Mouse (Mus musculus): Measurements from ENCODE around the gene Glt6d1. TPM values are rescaled to one million over a fixed set of nuclear protein-coding genes. Genes with fewer than 3 reads are reported as not detected.

Gene Glt6d1
- total and polyA plus RNA-seq, 3 experiments: not detected

Other genes starting within 250 kb of the Glt6d1 start
- 17.6 and 24.0 TPM in 2 replicates for gene Mamdc4, start 241.0 kb downstream of the Glt6d1 start, total RNA-seq (2012; rRNA removed)
- 10 to 100 TPM in 1 of 2 experiments, not detected in 1; 21.6 TPM for gene Mamdc4, start 241.0 kb downstream of the Glt6d1 start, polyA plus RNA-seq (2012; ENCODE audit: insufficient read depth in 1 of 2, insufficient read length in 2 of 2, low read depth in 1 of 2, low replicate concordance in 2 of 2, missing spikeins in 1 of 2)
- 34.7 and 47.0 TPM in 2 replicates for gene Phpt1, start 240.6 kb downstream of the Glt6d1 start, total RNA-seq (2012; rRNA removed)
- gene Phpt1, start 240.6 kb downstream of the Glt6d1 start, polyA plus RNA-seq (2012; ENCODE audit: insufficient read depth in 1 of 2, insufficient read length in 2 of 2, low read depth in 1 of 2, low replicate concordance in 2 of 2, missing spikeins in 1 of 2): 10 to 100 TPM in 1 of 2 experiments, not detected in 1; 73.7 TPM
- gene Ajm1, start 234.1 kb downstream of the Glt6d1 start, total RNA-seq (2012; rRNA removed): 0.04 and 0.07 TPM in 2 replicates
- under 1 TPM in 1 of 2 experiments, not detected in 1; 0.32 TPM for gene Ajm1, start 234.1 kb downstream of the Glt6d1 start, polyA plus RNA-seq (2012; ENCODE audit: insufficient read depth in 1 of 2, insufficient read length in 2 of 2, low read depth in 1 of 2, low replicate concordance in 2 of 2, missing spikeins in 1 of 2)
- gene Rabl6, start 207.3 kb downstream of the Glt6d1 start, total RNA-seq (2012; rRNA removed): 66.1 and 76.9 TPM in 2 replicates
- 100 to 1,000 TPM in 1 of 2 experiments, 10 to 100 TPM in 1; 84.7 to 104 TPM for gene Rabl6, start 207.3 kb downstream of the Glt6d1 start, polyA plus RNA-seq (2012; ENCODE audit: insufficient read depth in 1 of 2, insufficient read length in 2 of 2, low read depth in 1 of 2, low replicate concordance in 2 of 2, missing spikeins in 1 of 2)
- gene Ccdc183, start 198.2 kb downstream of the Glt6d1 start, total RNA-seq (2012; rRNA removed): 0.04 TPM in 1 of 2 replicates, not detected in the other
- under 1 TPM in 1 of 2 experiments, not detected in 1; 0.26 TPM for gene Ccdc183, start 198.2 kb downstream of the Glt6d1 start, polyA plus RNA-seq (2012; ENCODE audit: insufficient read depth in 1 of 2, insufficient read length in 2 of 2, low read depth in 1 of 2, low replicate concordance in 2 of 2, missing spikeins in 1 of 2)
- gene Tmem141, start 193.8 kb downstream of the Glt6d1 start, total RNA-seq (2012; rRNA removed): 10.9 and 11.9 TPM in 2 replicates
- gene Tmem141, start 193.8 kb downstream of the Glt6d1 start, polyA plus RNA-seq (2012; ENCODE audit: insufficient read depth in 1 of 2, insufficient read length in 2 of 2, low read depth in 1 of 2, low replicate concordance in 2 of 2, missing spikeins in 1 of 2): 10 to 100 TPM in 1 of 2 experiments, not detected in 1; 25.3 TPM
- not detected in 2 replicates for gene Fcna, start 187.8 kb downstream of the Glt6d1 start, total RNA-seq (2012; rRNA removed)
- under 1 TPM in 1 of 2 experiments, not detected in 1; 0.21 TPM for gene Fcna, start 187.8 kb downstream of the Glt6d1 start, polyA plus RNA-seq (2012; ENCODE audit: insufficient read depth in 1 of 2, insufficient read length in 2 of 2, low read depth in 1 of 2, low replicate concordance in 2 of 2, missing spikeins in 1 of 2)
- not detected in 2 replicates for gene Lcn8, start 162.7 kb downstream of the Glt6d1 start, total RNA-seq (2012; rRNA removed)
- gene Lcn8, start 162.7 kb downstream of the Glt6d1 start, polyA plus RNA-seq (2012; ENCODE audit: insufficient read depth in 1 of 2, insufficient read length in 2 of 2, low read depth in 1 of 2, low replicate concordance in 2 of 2, missing spikeins in 1 of 2): not detected
- gene Lcn5, start 157.9 kb downstream of the Glt6d1 start, total RNA-seq (2012; rRNA removed): not detected in 2 replicates
- not detected for gene Lcn5, start 157.9 kb downstream of the Glt6d1 start, polyA plus RNA-seq (2012; ENCODE audit: insufficient read depth in 1 of 2, insufficient read length in 2 of 2, low read depth in 1 of 2, low replicate concordance in 2 of 2, missing spikeins in 1 of 2)
- not detected in 2 replicates for gene Lcn6, start 139.1 kb downstream of the Glt6d1 start, total RNA-seq (2012; rRNA removed)
- not detected for gene Lcn6, start 139.1 kb downstream of the Glt6d1 start, polyA plus RNA-seq (2012; ENCODE audit: insufficient read depth in 1 of 2, insufficient read length in 2 of 2, low read depth in 1 of 2, low replicate concordance in 2 of 2, missing spikeins in 1 of 2)
- not detected in 2 replicates for gene Lcn10, start 133.1 kb downstream of the Glt6d1 start, total RNA-seq (2012; rRNA removed)
- not detected for gene Lcn10, start 133.1 kb downstream of the Glt6d1 start, polyA plus RNA-seq (2012; ENCODE audit: insufficient read depth in 1 of 2, insufficient read length in 2 of 2, low read depth in 1 of 2, low replicate concordance in 2 of 2, missing spikeins in 1 of 2)
- gene Obp2a, start 115.8 kb downstream of the Glt6d1 start, total RNA-seq (2012; rRNA removed): not detected in 2 replicates
- gene Obp2a, start 115.8 kb downstream of the Glt6d1 start, polyA plus RNA-seq (2012; ENCODE audit: insufficient read depth in 1 of 2, insufficient read length in 2 of 2, low read depth in 1 of 2, low replicate concordance in 2 of 2, missing spikeins in 1 of 2): not detected
- not detected in 2 replicates for gene Bmyc, start 109.1 kb downstream of the Glt6d1 start, total RNA-seq (2012; rRNA removed)
- gene Bmyc, start 109.1 kb downstream of the Glt6d1 start, polyA plus RNA-seq (2012; ENCODE audit: insufficient read depth in 1 of 2, insufficient read length in 2 of 2, low read depth in 1 of 2, low replicate concordance in 2 of 2, missing spikeins in 1 of 2): not detected
- gene Obp2b, start 78.8 kb downstream of the Glt6d1 start, total RNA-seq (2012; rRNA removed): not detected in 2 replicates
- not detected for gene Obp2b, start 78.8 kb downstream of the Glt6d1 start, polyA plus RNA-seq (2012; ENCODE audit: insufficient read depth in 1 of 2, insufficient read length in 2 of 2, low read depth in 1 of 2, low replicate concordance in 2 of 2, missing spikeins in 1 of 2)
- gene Lcn3, start 50.3 kb downstream of the Glt6d1 start, total RNA-seq (2012; rRNA removed): not detected in 2 replicates
- gene Lcn3, start 50.3 kb downstream of the Glt6d1 start, polyA plus RNA-seq (2012; ENCODE audit: insufficient read depth in 1 of 2, insufficient read length in 2 of 2, low read depth in 1 of 2, low replicate concordance in 2 of 2, missing spikeins in 1 of 2): not detected
- gene Lcn11, start 38.8 kb downstream of the Glt6d1 start, total RNA-seq (2012; rRNA removed): not detected in 2 replicates
- gene Lcn11, start 38.8 kb downstream of the Glt6d1 start, polyA plus RNA-seq (2012; ENCODE audit: insufficient read depth in 1 of 2, insufficient read length in 2 of 2, low read depth in 1 of 2, low replicate concordance in 2 of 2, missing spikeins in 1 of 2): not detected
- gene Gm13539, start 33.6 kb downstream of the Glt6d1 start, total RNA-seq (2012; rRNA removed): not detected in 2 replicates
- not detected for gene Gm13539, start 33.6 kb downstream of the Glt6d1 start, polyA plus RNA-seq (2012; ENCODE audit: insufficient read depth in 1 of 2, insufficient read length in 2 of 2, low read depth in 1 of 2, low replicate concordance in 2 of 2, missing spikeins in 1 of 2)
- gene Lcn9, start 7.3 kb upstream of the Glt6d1 start, total RNA-seq (2012; rRNA removed): not detected in 2 replicates
- gene Lcn9, start 7.3 kb upstream of the Glt6d1 start, polyA plus RNA-seq (2012; ENCODE audit: insufficient read depth in 1 of 2, insufficient read length in 2 of 2, low read depth in 1 of 2, low replicate concordance in 2 of 2, missing spikeins in 1 of 2): not detected
- not detected in 2 replicates for gene Sohlh1, start 31.4 kb upstream of the Glt6d1 start, total RNA-seq (2012; rRNA removed)
- gene Sohlh1, start 31.4 kb upstream of the Glt6d1 start, polyA plus RNA-seq (2012; ENCODE audit: insufficient read depth in 1 of 2, insufficient read length in 2 of 2, low read depth in 1 of 2, low replicate concordance in 2 of 2, missing spikeins in 1 of 2): not detected
- not detected in 2 replicates for gene Kcnt1, start 47.9 kb upstream of the Glt6d1 start, total RNA-seq (2012; rRNA removed)
- gene Kcnt1, start 47.9 kb upstream of the Glt6d1 start, polyA plus RNA-seq (2012; ENCODE audit: insufficient read depth in 1 of 2, insufficient read length in 2 of 2, low read depth in 1 of 2, low replicate concordance in 2 of 2, missing spikeins in 1 of 2): not detected
- 19.5 and 24.2 TPM in 2 replicates for gene Camsap1, start 167.4 kb upstream of the Glt6d1 start, total RNA-seq (2012; rRNA removed)
- 10 to 100 TPM; 25.8 to 30.2 TPM for gene Camsap1, start 167.4 kb upstream of the Glt6d1 start, polyA plus RNA-seq (2012; ENCODE audit: insufficient read depth in 1 of 2, insufficient read length in 2 of 2, low read depth in 1 of 2, low replicate concordance in 2 of 2, missing spikeins in 1 of 2)
- 74.2 and 79.1 TPM in 2 replicates for gene Ubac1, start 205.9 kb upstream of the Glt6d1 start, total RNA-seq (2012; rRNA removed)
- gene Ubac1, start 205.9 kb upstream of the Glt6d1 start, polyA plus RNA-seq (2012; ENCODE audit: insufficient read depth in 1 of 2, insufficient read length in 2 of 2, low read depth in 1 of 2, low replicate concordance in 2 of 2, missing spikeins in 1 of 2): 10 to 100 TPM in 1 of 2 experiments, not detected in 1; 88.5 TPM

Data from MEL (cell line).